Mouse (Mus musculus): ENCODE results near the gene Tgds. TPM values are rescaled to one million over a fixed set of nuclear protein-coding genes. Genes with fewer than 3 reads are reported as not detected.
A peak's percentile ranks its signal among the peaks of the same experiment; 100 is the strongest.

The Tgds gene
- total and polyA plus RNA-seq, 2 experiments from 2014 or later = 4.3 to 7.3 TPM

DNA sequence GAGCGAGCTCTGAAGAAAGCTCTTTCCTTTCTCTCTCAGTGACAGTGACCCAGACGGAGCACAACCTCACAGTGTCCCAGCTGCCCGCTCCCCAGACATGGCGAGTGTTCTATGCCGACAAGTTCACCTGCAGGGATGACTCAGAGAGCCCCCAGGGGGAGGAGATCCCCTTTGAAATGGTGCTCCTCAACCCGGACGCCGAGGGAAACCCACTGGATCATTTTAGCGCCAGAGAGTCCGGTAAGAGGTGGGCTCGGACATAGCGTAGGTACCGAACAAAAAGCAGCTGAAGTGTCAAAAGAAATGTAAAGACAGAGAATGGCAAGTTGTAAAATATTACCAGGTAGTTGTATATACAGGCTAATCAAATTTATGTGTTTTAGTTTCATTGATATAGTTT is 15.5 kb upstream of the Tgds start:
- Histone ChIP-seq H3K36me3 (ENCODE audit: insufficient read depth, low read length) (no peaks in the 10 kb centered on the region), H3K27me3 (ENCODE audit: insufficient read depth, low read length) (no peaks in the 10 kb centered on the region), H3K4me2 (ENCODE audit: low read depth, low read length, poor library complexity, severe bottlenecking) (no peak overlapping the region), H3K9me3 (ENCODE audit: low read length) (no peaks in the 10 kb centered on the region), H3K9ac (replicated peaks; ENCODE audit: low read length, poor library complexity, severe bottlenecking) (no peak overlapping the region), H3K27ac (ENCODE audit: low read depth, low read length) (no peak overlapping the region), H3K4me1 (ENCODE audit: insufficient read depth, low read length) (no peaks in the 10 kb centered on the region), H3K4me3 (ENCODE audit: low read depth, low read length) (no peak overlapping the region)
- DNase-seq (ENCODE audit: low spot score) (no peak), ATAC-seq (ENCODE audit: low FRiP score) (no peak)
- TF ChIP-seq CTCF (IDR thresholded peaks at IDR 0.05) = no peak
- WGBS = 97% methylated on average over 13 of the region's 13 CpGs

DNA sequence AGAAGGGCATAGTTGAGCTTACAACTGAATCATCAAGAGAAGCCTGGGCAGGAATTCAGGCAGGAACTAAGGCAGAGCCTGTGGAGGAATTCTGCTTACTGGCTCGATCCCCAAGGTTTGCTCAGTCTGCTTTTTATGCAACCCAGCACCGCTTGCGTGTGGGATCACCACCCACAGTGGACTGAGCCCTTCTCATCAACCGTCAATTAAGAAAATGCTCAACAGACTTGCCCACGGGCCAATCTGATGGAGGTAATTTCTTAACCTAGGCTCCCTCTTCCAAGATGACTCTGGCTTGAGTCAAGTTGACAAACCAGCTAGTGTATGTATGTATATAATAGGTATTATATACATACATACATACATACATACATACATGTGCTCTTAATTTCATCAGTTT is 9.7 kb upstream of the Tgds start:
- Histone ChIP-seq H3K27ac (ENCODE audit: low read depth, low read length) (no peak overlapping the region), H3K9me3 (ENCODE audit: low read length) (no peaks in the 10 kb centered on the region), H3K36me3 (ENCODE audit: insufficient read depth, low read length) (peaks cover 18% of the 10 kb centered on the region), H3K4me2 (ENCODE audit: low read depth, low read length, poor library complexity, severe bottlenecking) (no peak overlapping the region), H3K4me1 (ENCODE audit: insufficient read depth, low read length) (no peaks in the 10 kb centered on the region; the same call in 1 of the 2 replicates), H3K9ac (replicated peaks; ENCODE audit: low read length, poor library complexity, severe bottlenecking) (no peak overlapping the region), H3K4me3 (ENCODE audit: low read depth, low read length) (no peak overlapping the region), H3K27me3 (ENCODE audit: insufficient read depth, low read length) (no peaks in the 10 kb centered on the region)
- DNase-seq (ENCODE audit: low spot score) (no peak), ATAC-seq (ENCODE audit: low FRiP score) (no peak)
- 92% methylated on average over 5 of the region's 5 CpGs for WGBS
- TF ChIP-seq CTCF (IDR thresholded peaks at IDR 0.05) = no peak

DNA sequence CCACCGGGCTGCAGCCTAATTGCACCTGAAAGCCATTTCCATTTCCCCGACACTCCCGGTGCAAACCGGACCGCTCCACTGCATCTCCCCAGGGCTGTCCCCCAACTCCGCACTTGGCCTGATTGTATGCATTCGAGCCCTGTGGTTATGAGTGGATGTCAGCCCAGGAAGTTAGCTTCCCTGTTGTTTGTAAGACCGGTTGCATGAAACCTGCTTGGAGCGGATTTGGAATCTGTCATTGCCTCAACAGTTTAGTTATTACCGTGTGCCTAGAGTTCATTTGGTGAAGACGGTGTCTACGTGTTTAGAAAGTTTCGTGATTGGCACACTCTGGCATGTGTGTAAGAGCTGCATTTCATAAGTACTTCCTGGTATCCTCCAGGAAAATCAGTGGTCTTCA is 4.9 kb upstream of the Tgds start:
- Histone ChIP-seq H3K9ac (replicated peaks; ENCODE audit: low read length, poor library complexity, severe bottlenecking) (peak overlapping the region; percentile 89), H3K27me3 (ENCODE audit: insufficient read depth, low read length) (no peaks in the 10 kb centered on the region), H3K27ac (ENCODE audit: low read depth, low read length) (peak overlapping the region; percentile 80), H3K4me2 (ENCODE audit: low read depth, low read length, poor library complexity, severe bottlenecking) (peak overlapping the region; percentile 84), H3K9me3 (ENCODE audit: low read length) (no peaks in the 10 kb centered on the region), H3K36me3 (ENCODE audit: insufficient read depth, low read length) (peaks cover 18% of the 10 kb centered on the region), H3K4me3 (ENCODE audit: low read depth, low read length) (peak overlapping the region; percentile 91), H3K4me1 (ENCODE audit: insufficient read depth, low read length) (no peaks in the 10 kb centered on the region; the same call in 1 of the 2 replicates)
- DNase-seq (ENCODE audit: low spot score) = peak; percentile 6
- peak; percentile 14 for ATAC-seq (ENCODE audit: low FRiP score)
- under 1% methylated on average over 13 of the region's 13 CpGs for WGBS
- no peak for TF ChIP-seq CTCF (IDR thresholded peaks at IDR 0.05)

DNA sequence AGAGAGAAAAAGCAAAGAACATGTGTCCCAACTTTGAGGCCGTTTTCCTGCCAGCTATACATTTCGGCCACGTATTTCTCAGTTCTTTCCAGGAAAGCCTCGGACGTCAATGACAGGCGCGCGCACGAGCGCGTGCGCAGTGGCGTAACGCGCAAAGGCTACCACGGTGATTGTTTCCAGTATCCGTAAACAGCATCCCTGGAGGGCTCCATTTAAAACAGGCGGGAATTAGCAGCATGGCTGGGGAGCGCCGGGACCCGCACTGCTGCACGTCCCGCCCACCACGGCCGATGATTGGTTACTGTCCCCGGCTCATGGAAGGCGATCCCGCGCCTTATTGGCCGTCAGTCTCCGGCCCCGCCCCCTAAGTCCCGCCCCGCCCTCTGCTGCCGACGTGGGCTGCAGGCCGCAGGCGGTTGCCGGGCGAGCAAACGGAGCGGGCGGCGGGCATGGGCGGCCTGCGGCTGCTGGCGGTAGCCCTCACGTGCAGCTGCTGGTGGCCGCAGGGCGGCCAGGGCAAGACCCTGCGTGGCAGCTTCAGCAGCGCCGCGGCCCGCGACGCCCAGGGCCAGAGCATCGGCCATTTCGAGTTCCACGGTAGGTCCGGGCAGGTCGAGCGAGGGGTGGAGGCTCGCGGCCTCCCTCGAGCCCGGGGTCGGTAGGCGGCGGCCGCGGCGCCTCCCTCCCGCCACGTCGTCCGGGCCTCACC is 4.3 kb upstream of the Tgds start, which contains the start of gene Gpr180:
Gpr180 (plus strand) TSS at position 415 of the 709 bp plus-strand sequence.
- Histone ChIP-seq H3K9me3 (ENCODE audit: low read length) (no peaks in the 10 kb centered on the region), H3K9ac (replicated peaks; ENCODE audit: low read length, poor library complexity, severe bottlenecking) (peak within 1 kb of the TSS; percentile 89), H3K36me3 (ENCODE audit: insufficient read depth, low read length) (peaks cover 14% of the 10 kb centered on the region), H3K4me2 (ENCODE audit: low read depth, low read length, poor library complexity, severe bottlenecking) (peak within 1 kb of the TSS; percentile 84), H3K27me3 (ENCODE audit: insufficient read depth, low read length) (no peaks in the 10 kb centered on the region), H3K4me3 (ENCODE audit: low read depth, low read length) (peak within 1 kb of the TSS; percentile 91), H3K4me1 (ENCODE audit: insufficient read depth, low read length) (no peaks in the 10 kb centered on the region; the same call in 1 of the 2 replicates), H3K27ac (ENCODE audit: low read depth, low read length) (peak within 1 kb of the TSS; percentile 80)
- ATAC-seq (ENCODE audit: low FRiP score) (peak; percentile 95), DNase-seq (ENCODE audit: low spot score) (peak; percentile 98)
- under 1% methylated on average over 54 of the region's 77 CpGs for WGBS
- no peak; the same call in 1 of the 2 replicates for TF ChIP-seq CTCF (IDR thresholded peaks at IDR 0.05)

DNA sequence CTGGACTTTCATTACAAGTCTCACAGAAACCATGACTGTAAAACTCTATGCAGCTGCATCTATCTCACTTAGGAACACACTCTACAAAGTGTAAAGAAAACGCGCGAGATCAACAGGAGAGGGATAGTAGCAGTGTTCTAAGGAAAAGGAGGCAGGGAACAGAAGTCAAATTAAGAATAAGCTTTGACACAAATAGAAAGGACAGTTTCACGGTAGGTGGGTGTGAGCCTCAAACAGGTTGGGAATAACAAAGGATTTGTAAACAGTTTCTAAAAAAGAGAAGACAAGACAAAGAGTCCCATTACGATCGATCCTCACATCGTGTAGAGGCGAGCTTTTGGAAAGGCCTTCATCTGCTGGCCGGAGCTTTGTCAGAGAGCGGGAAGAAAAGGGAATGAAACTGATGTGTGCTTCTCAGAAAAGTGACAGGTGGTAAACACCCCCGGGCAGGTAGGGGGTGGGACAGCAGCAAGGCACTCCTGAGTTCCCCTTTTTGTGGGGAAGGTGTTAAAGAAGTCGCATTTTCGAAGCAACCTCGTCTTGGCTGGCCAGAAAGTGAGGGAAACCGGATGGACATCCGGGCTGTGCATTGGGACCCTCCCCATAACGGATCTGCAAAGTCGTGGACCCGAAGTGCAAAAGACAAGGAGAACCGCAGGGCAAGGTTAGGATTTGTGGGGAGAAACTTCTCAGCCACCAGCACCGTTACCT is 469 bp downstream of the Tgds start:
- ATAC-seq (ENCODE audit: low FRiP score) = peak; percentile 11

DNA sequence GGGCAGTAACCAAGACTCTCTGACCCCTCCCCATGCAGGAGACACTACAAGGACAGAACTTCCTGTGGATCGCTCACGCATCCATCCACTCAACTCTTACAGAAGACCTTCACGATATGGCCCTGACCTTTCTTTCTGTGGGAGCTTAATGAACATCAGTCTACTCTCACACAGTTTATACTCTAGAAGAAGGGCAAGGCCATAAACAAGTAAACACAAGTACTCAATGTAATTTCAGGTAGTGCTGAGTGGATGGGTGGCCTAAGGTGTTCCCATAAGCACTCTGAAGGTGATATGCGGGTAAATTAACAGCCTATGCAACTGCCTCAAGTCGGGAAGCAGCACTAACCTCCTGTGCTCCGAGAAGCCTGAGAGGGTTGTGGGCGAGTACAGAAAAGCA is 1.1 kb downstream of the Tgds start:
- WGBS = 82% methylated on average over 7 of the region's 7 CpGs
- Histone ChIP-seq H3K4me2 (ENCODE audit: low read depth, low read length, poor library complexity, severe bottlenecking) (peak overlapping the region; percentile 69), H3K9ac (replicated peaks; ENCODE audit: low read length, poor library complexity, severe bottlenecking) (peak overlapping the region; percentile 36; the same call in 1 of the 2 replicates), H3K9me3 (ENCODE audit: low read length) (no peaks in the 10 kb centered on the region), H3K27me3 (ENCODE audit: insufficient read depth, low read length) (no peaks in the 10 kb centered on the region), H3K27ac (ENCODE audit: low read depth, low read length) (no peak overlapping the region), H3K4me1 (ENCODE audit: insufficient read depth, low read length) (peaks cover 5% of the 10 kb centered on the region; the same call in 1 of the 2 replicates), H3K36me3 (ENCODE audit: insufficient read depth, low read length) (peaks cover 10% of the 10 kb centered on the region), H3K4me3 (ENCODE audit: low read depth, low read length) (peak overlapping the region; percentile 50; the same call in 1 of the 2 replicates)
- DNase-seq (ENCODE audit: low spot score) (no peak), ATAC-seq (ENCODE audit: low FRiP score) (no peak)
- TF ChIP-seq CTCF (IDR thresholded peaks at IDR 0.05) = no peak

More for the DNA sequence above, 469 bp downstream of the Tgds start:
- no peak for TF ChIP-seq CTCF (IDR thresholded peaks at IDR 0.05)
- H3K27ac ChIP-seq (ENCODE audit: low read depth, low read length) = peak overlapping the region; percentile 44; the same call in 1 of the 2 replicates
- H3K36me3 ChIP-seq (ENCODE audit: insufficient read depth, low read length) = peaks cover 4% of the 10 kb centered on the region
- 13% methylated on average over 21 of the region's 21 CpGs for WGBS
- H3K4me1 ChIP-seq (ENCODE audit: insufficient read depth, low read length) = peaks cover 5% of the 10 kb centered on the region; the same call in 1 of the 2 replicates
- H3K4me2 ChIP-seq (ENCODE audit: low read depth, low read length, poor library complexity, severe bottlenecking) = peak overlapping the region; percentile 69
- no peaks in the 10 kb centered on the region for H3K27me3 ChIP-seq (ENCODE audit: insufficient read depth, low read length)
- no peak for DNase-seq (ENCODE audit: low spot score)
- no peaks in the 10 kb centered on the region for H3K9me3 ChIP-seq (ENCODE audit: low read length)
- peak overlapping the region; percentile 50 for H3K4me3 ChIP-seq (ENCODE audit: low read depth, low read length)
- peak overlapping the region; percentile 68 for H3K9ac ChIP-seq (replicated peaks; ENCODE audit: low read length, poor library complexity, severe bottlenecking)
